Mouse (Mus musculus) forebrain, embryonic 13.5 days (tissue): ENCODE results near the gene Ankrd13d. TPM values are rescaled to one million over a fixed set of nuclear protein-coding genes. Genes with fewer than 3 reads are reported as not detected.

Experiments used
- ATAC-seq: fragments of 200-750 bp; cut with Nextera tagmentation; 2 replicates; pipeline ENCODE4 v1.8.0; 2017
- H3K27ac ChIP-seq: fragments of 300-500 bp; sonication (generic); 2 replicates; pipeline ENCODE4 v1.5.1; 2015; ENCODE audit warnings: inconsistent platforms, mild to moderate bottlenecking, moderate library complexity
- H3K27me3 ChIP-seq: fragments of 300-500 bp; sonication (generic); 2 replicates; pipeline ENCODE4 v1.6.1; 2015; ENCODE audit warnings: mild to moderate bottlenecking, inconsistent platforms
- H3K36me3 ChIP-seq: fragments of 300-500 bp; sonication (generic); 2 replicates; pipeline ENCODE4 v1.6.1; 2015; ENCODE audit warnings: mild to moderate bottlenecking, inconsistent platforms; ENCODE audit not compliant: poor library complexity, severe bottlenecking
- H3K4me1 ChIP-seq: fragments of 300-500 bp; sonication (generic); 2 replicates; pipeline ENCODE4 v1.6.1; 2015; ENCODE audit warnings: inconsistent platforms
- H3K4me2 ChIP-seq: fragments of 300-500 bp; sonication (generic); 2 replicates; pipeline ENCODE4 v1.6.1; 2015; ENCODE audit warnings: inconsistent platforms, mild to moderate bottlenecking, moderate library complexity
- H3K4me3 ChIP-seq: fragments of 300-500 bp; sonication (generic); 2 replicates; pipeline ENCODE4 v1.5.1; 2015; ENCODE audit warnings: mild to moderate bottlenecking, inconsistent platforms
- H3K9ac ChIP-seq: fragments of 300-500 bp; sonication (generic); 2 replicates; pipeline ENCODE4 v1.6.1; 2015; ENCODE audit warnings: mild to moderate bottlenecking, inconsistent platforms
- H3K9me3 ChIP-seq: fragments of 300-500 bp; sonication (generic); replicated peaks from 2 replicates; pipeline ENCODE4 v1.6.1; 2016; ENCODE audit warnings: inconsistent platforms
- WGBS: fragments of 180-500 bp; shearing (Covaris S2); methylation state at CpG from one replicate; pipeline ENCODE4 v1.1.7; 2015; 5-methylcytosine and 5-hydroxymethylcytosine counted together
- polyA plus RNA-seq: library from polyadenylated mRNA; unstranded; fragments of >200 nt; fragmentation: Nextera tagmentation; extraction: Ambion mirVana; gene quantifications from 2 replicates; pipeline ENCODE4 v1.2.1, GENCODE M21; 2015

The Ankrd13d gene
- 14.0 and 15.2 TPM in 2 replicates for polyA plus RNA-seq

- ATAC-seq = peak; percentile 93
- Histone ChIP-seq H3K4me2 (peak within 1 kb of the TSS; percentile 80), H3K4me1 (peaks cover 22% of the 10 kb centered on the region), H3K9ac (peak within 1 kb of the TSS; percentile 78), H3K27ac (no peak within 1 kb of the TSS; the same call in 1 of the 2 replicates), H3K36me3 (peaks cover 40% of the 10 kb centered on the region), H3K9me3 (no peaks in the 10 kb centered on the region), H3K27me3 (no peaks in the 10 kb centered on the region), H3K4me3 (peak within 1 kb of the TSS; percentile 57)
- under 1% methylated on average over 50 of the region's 50 CpGs for WGBS
Observed at GRCm38 (mm10) chr19:4282898-4283553, at the start of gene Ankrd13d. Ankrd13d (minus strand) TSS chr19:4283137.

- H3K27me3 ChIP-seq = no peaks in the 10 kb centered on the region
- WGBS = 0% methylated on average over 4 of the region's 4 CpGs
- peak overlapping the region; percentile 69 for H3K4me3 ChIP-seq
- no peaks in the 10 kb centered on the region for H3K9me3 ChIP-seq
- peak overlapping the region; percentile 79 for H3K4me2 ChIP-seq
- no peak for ATAC-seq
- H3K27ac ChIP-seq = peak overlapping the region; percentile 92
- peaks cover 32% of the 10 kb centered on the region for H3K4me1 ChIP-seq
- H3K9ac ChIP-seq = peak overlapping the region; percentile 81
- peaks cover 34% of the 10 kb centered on the region for H3K36me3 ChIP-seq
Observed at GRCm38 (mm10) chr19:4332653-4333052, 49.7 kb upstream of the Ankrd13d start.

- Histone ChIP-seq H3K4me2 (no peak overlapping the region), H3K9ac (no peak overlapping the region), H3K9me3 (no peaks in the 10 kb centered on the region), H3K27me3 (no peaks in the 10 kb centered on the region), H3K4me3 (no peak overlapping the region), H3K4me1 (peaks cover 32% of the 10 kb centered on the region), H3K27ac (no peak overlapping the region), H3K36me3 (peaks cover 48% of the 10 kb centered on the region)
- ATAC-seq = no peak
- 93% methylated on average over 3 of the region's 3 CpGs for WGBS
Observed at GRCm38 (mm10) chr19:4331273-4331672, 48.3 kb upstream of the Ankrd13d start.

- Histone ChIP-seq H3K9me3 (no peaks in the 10 kb centered on the region), H3K36me3 (peaks cover 54% of the 10 kb centered on the region), H3K4me1 (peaks cover 32% of the 10 kb centered on the region), H3K9ac (no peak overlapping the region), H3K4me3 (no peak overlapping the region), H3K4me2 (no peak overlapping the region), H3K27ac (no peak overlapping the region), H3K27me3 (no peaks in the 10 kb centered on the region)
- no peak for ATAC-seq
- 95% methylated on average over 2 of the region's 2 CpGs for WGBS
Observed at GRCm38 (mm10) chr19:4330603-4331002, 47.7 kb upstream of the Ankrd13d start.

GRCm38 (mm10) chr19:4328737-4329304, 45.9 kb upstream of the Ankrd13d start:
- H3K4me1 ChIP-seq = peaks cover 23% of the 10 kb centered on the region
- no peak for ATAC-seq

GRCm38 (mm10) chr19:4326881-4327280, 43.9 kb upstream of the Ankrd13d start:
- Histone ChIP-seq H3K4me1 (peaks cover 12% of the 10 kb centered on the region), H3K36me3 (peaks cover 90% of the 10 kb centered on the region)
- no peak for ATAC-seq

More at GRCm38 (mm10) chr19:4328737-4329304, 45.9 kb upstream of the Ankrd13d start:
- peaks cover 72% of the 10 kb centered on the region for H3K36me3 ChIP-seq
- no peak overlapping the region for H3K27ac ChIP-seq
- H3K9ac ChIP-seq = no peak overlapping the region
- no peak overlapping the region for H3K4me3 ChIP-seq
- H3K27me3 ChIP-seq = no peaks in the 10 kb centered on the region
- H3K9me3 ChIP-seq = no peaks in the 10 kb centered on the region
- H3K4me2 ChIP-seq = no peak overlapping the region
- WGBS = 91% methylated on average over 8 of the region's 8 CpGs

GRCm38 (mm10) chr19:4326106-4326505, 43.2 kb upstream of the Ankrd13d start:
- no peak overlapping the region for H3K9ac ChIP-seq
- H3K27me3 ChIP-seq = no peaks in the 10 kb centered on the region
- H3K36me3 ChIP-seq = peaks cover 94% of the 10 kb centered on the region
- peaks cover 5% of the 10 kb centered on the region; the same call in 1 of the 2 replicates for H3K4me1 ChIP-seq
- no peak overlapping the region for H3K4me2 ChIP-seq
- H3K9me3 ChIP-seq = no peaks in the 10 kb centered on the region
- WGBS = 93% methylated on average over 3 of the region's 3 CpGs
- ATAC-seq = no peak
- H3K27ac ChIP-seq = no peak overlapping the region
- no peak overlapping the region for H3K4me3 ChIP-seq

More at GRCm38 (mm10) chr19:4326881-4327280, 43.9 kb upstream of the Ankrd13d start:
- no peaks in the 10 kb centered on the region for H3K27me3 ChIP-seq
- WGBS = 89% methylated on average over 1 of the region's 1 CpGs
- H3K27ac ChIP-seq = no peak overlapping the region
- H3K4me2 ChIP-seq = no peak overlapping the region
- H3K9ac ChIP-seq = no peak overlapping the region; the same call in 1 of the 2 replicates
- H3K9me3 ChIP-seq = no peaks in the 10 kb centered on the region
- H3K4me3 ChIP-seq = no peak overlapping the region

- Histone ChIP-seq H3K4me2 (no peak overlapping the region), H3K9me3 (no peaks in the 10 kb centered on the region), H3K9ac (no peak overlapping the region), H3K4me1 (no peaks in the 10 kb centered on the region), H3K36me3 (peaks cover 97% of the 10 kb centered on the region), H3K4me3 (no peak overlapping the region), H3K27ac (no peak overlapping the region), H3K27me3 (no peaks in the 10 kb centered on the region)
- whole genome bisulfite sequencing = 88% methylated on average over 3 of the region's 3 CpGs
- ATAC-seq = no peak
Observed at GRCm38 (mm10) chr19:4322134-4322533, 39.2 kb upstream of the Ankrd13d start.

GRCm38 (mm10) chr19:4321622-4322021, 38.7 kb upstream of the Ankrd13d start:
- no peak for ATAC-seq
- Histone ChIP-seq H3K4me2 (no peak overlapping the region), H3K9ac (no peak overlapping the region), H3K4me3 (no peak overlapping the region), H3K4me1 (no peaks in the 10 kb centered on the region), H3K9me3 (no peaks in the 10 kb centered on the region), H3K27ac (no peak overlapping the region), H3K36me3 (peaks cover 97% of the 10 kb centered on the region), H3K27me3 (no peaks in the 10 kb centered on the region)
- 80% methylated on average over 1 of the region's 1 CpGs for WGBS

GRCm38 (mm10) chr19:4319272-4319671, 36.3 kb upstream of the Ankrd13d start:
- Histone ChIP-seq H3K27ac (no peak overlapping the region), H3K4me3 (no peak overlapping the region), H3K36me3 (peaks cover 85% of the 10 kb centered on the region), H3K27me3 (no peaks in the 10 kb centered on the region), H3K4me2 (no peak overlapping the region), H3K9ac (no peak overlapping the region), H3K9me3 (no peaks in the 10 kb centered on the region), H3K4me1 (no peaks in the 10 kb centered on the region)
- ATAC-seq = no peak
- WGBS = 77% methylated on average over 4 of the region's 4 CpGs

GRCm38 (mm10) chr19:4317181-4317580, 34.2 kb upstream of the Ankrd13d start:
- no peak overlapping the region for H3K9ac ChIP-seq
- H3K4me3 ChIP-seq = no peak overlapping the region
- peaks cover 73% of the 10 kb centered on the region for H3K36me3 ChIP-seq
- H3K27me3 ChIP-seq = no peaks in the 10 kb centered on the region
- no peak overlapping the region for H3K4me2 ChIP-seq
- no peak for ATAC-seq
- no peak overlapping the region for H3K27ac ChIP-seq
- no peaks in the 10 kb centered on the region for H3K9me3 ChIP-seq
- no peaks in the 10 kb centered on the region for H3K4me1 ChIP-seq
- WGBS = 88% methylated on average over 3 of the region's 3 CpGs

GRCm38 (mm10) chr19:4315223-4315944, 32.4 kb upstream of the Ankrd13d start:
- no peak overlapping the region for H3K27ac ChIP-seq
- H3K4me2 ChIP-seq = no peak overlapping the region
- no peaks in the 10 kb centered on the region for H3K9me3 ChIP-seq
- H3K36me3 ChIP-seq = peaks cover 56% of the 10 kb centered on the region
- H3K9ac ChIP-seq = no peak overlapping the region
- no peak for ATAC-seq
- H3K27me3 ChIP-seq = no peaks in the 10 kb centered on the region
- H3K4me3 ChIP-seq = no peak overlapping the region
- 88% methylated on average over 6 of the region's 6 CpGs for WGBS
- no peaks in the 10 kb centered on the region for H3K4me1 ChIP-seq
